Mouse (Mus musculus) midbrain, embryonic 13.5 days (tissue): ENCODE measurements around the gene Gm10663. TPM values are rescaled to one million over a fixed set of nuclear protein-coding genes. Genes with fewer than 3 reads are reported as not detected.

Source experiments
- ATAC-seq: fragments of 200-750 bp; cut with Nextera tagmentation; 2 replicates; pipeline ENCODE4 v1.8.0; 2017; ENCODE audit warnings: mild to moderate bottlenecking, moderate TSS enrichment, moderate library complexity
- H3K27ac ChIP-seq: fragments of 300-500 bp; sonication (generic); 2 replicates; pipeline ENCODE4 v1.5.1; 2015; ENCODE audit warnings: inconsistent platforms, mild to moderate bottlenecking, moderate library complexity
- H3K27me3 ChIP-seq: fragments of 300-500 bp; sonication (generic); 2 replicates; pipeline ENCODE4 v1.6.1; 2015; ENCODE audit warnings: mild to moderate bottlenecking, inconsistent platforms
- H3K36me3 ChIP-seq: fragments of 300-500 bp; sonication (generic); 2 replicates; pipeline ENCODE4 v1.6.1; 2015; ENCODE audit warnings: mild to moderate bottlenecking, inconsistent platforms
- H3K4me1 ChIP-seq: fragments of 300-500 bp; sonication (generic); replicated peaks from 2 replicates; pipeline ENCODE4 v1.6.1; 2015; ENCODE audit warnings: inconsistent platforms
- H3K4me2 ChIP-seq: fragments of 300-500 bp; sonication (generic); replicated peaks from 2 replicates; pipeline ENCODE4 v1.6.1; 2015; ENCODE audit warnings: moderate library complexity, mild to moderate bottlenecking, inconsistent platforms
- H3K4me3 ChIP-seq: fragments of 300-500 bp; sonication (generic); replicated peaks from 2 replicates; pipeline ENCODE4 v1.5.1; 2015; ENCODE audit warnings: mild to moderate bottlenecking, inconsistent platforms
- H3K9ac ChIP-seq: fragments of 300-500 bp; sonication (generic); replicated peaks from 2 replicates; pipeline ENCODE4 v1.6.1; 2015; ENCODE audit warnings: mild to moderate bottlenecking, inconsistent platforms
- H3K9me3 ChIP-seq: fragments of 300-500 bp; sonication (generic); 2 replicates; pipeline ENCODE4 v1.6.1; 2016; ENCODE audit warnings: mild to moderate bottlenecking, inconsistent platforms
- WGBS: fragments of 180-500 bp; shearing (Covaris S2); methylation state at CpG from one replicate; pipeline ENCODE4 v1.1.7; 2015; 5-methylcytosine and 5-hydroxymethylcytosine counted together
- polyA plus RNA-seq: library from polyadenylated mRNA; unstranded; fragments of >200 nt; fragmentation: Nextera tagmentation; extraction: Ambion mirVana; gene quantifications from 2 replicates; pipeline ENCODE4 v1.2.1, GENCODE M21; 2015

Gm10663 gene
- not detected in 2 replicates for polyA plus RNA-seq

- H3K4me2 ChIP-seq, result no peak within 1 kb of the TSS
- no peaks in the 10 kb centered on the region for H3K4me1 ChIP-seq
- H3K27me3 ChIP-seq, result no peaks in the 10 kb centered on the region
- no peaks in the 10 kb centered on the region for H3K36me3 ChIP-seq
- no peak within 1 kb of the TSS for H3K9ac ChIP-seq
- 92% methylated on average over 2 of the region's 2 CpGs for WGBS
- ATAC-seq, result no peak
- no peaks in the 10 kb centered on the region for H3K9me3 ChIP-seq
- no peak within 1 kb of the TSS for H3K27ac ChIP-seq
- no peak within 1 kb of the TSS for H3K4me3 ChIP-seq
Measured at GRCm38 (mm10) chr8:65074733-65075132, at the start of gene Gm10663. Gene Gm10663, plus strand, starts transcription at chr8:65075033.

- no peak overlapping the region for H3K4me2 ChIP-seq
- 73% methylated on average over 12 of the region's 12 CpGs for WGBS
- no peaks in the 10 kb centered on the region for H3K9me3 ChIP-seq
- H3K4me1 ChIP-seq, result no peaks in the 10 kb centered on the region
- no peak overlapping the region for H3K9ac ChIP-seq
- H3K4me3 ChIP-seq, result no peak overlapping the region
- no peak overlapping the region for H3K27ac ChIP-seq
- H3K27me3 ChIP-seq, result no peaks in the 10 kb centered on the region
- ATAC-seq, result no peak
- H3K36me3 ChIP-seq, result no peaks in the 10 kb centered on the region
Measured at GRCm38 (mm10) chr8:65028959-65029686, 45.7 kb upstream of the Gm10663 start.

- 92% methylated on average over 4 of the region's 4 CpGs for WGBS
- ATAC-seq, result no peak
- no peaks in the 10 kb centered on the region for H3K9me3 ChIP-seq
- H3K27me3 ChIP-seq, result no peaks in the 10 kb centered on the region
- no peak overlapping the region for H3K9ac ChIP-seq
- H3K27ac ChIP-seq, result no peak overlapping the region
- H3K4me2 ChIP-seq, result no peak overlapping the region
- no peaks in the 10 kb centered on the region for H3K4me1 ChIP-seq
- no peak overlapping the region for H3K4me3 ChIP-seq
- H3K36me3 ChIP-seq, result no peaks in the 10 kb centered on the region
Measured at GRCm38 (mm10) chr8:65029776-65030175, 45.1 kb upstream of the Gm10663 start.

- H3K4me3 ChIP-seq, result no peak overlapping the region
- no peaks in the 10 kb centered on the region for H3K36me3 ChIP-seq
- no peak overlapping the region for H3K4me2 ChIP-seq
- ATAC-seq, result 0 out of 2 replicates have a peak, but pooled peaks have one; percentile 22
- no peaks in the 10 kb centered on the region for H3K9me3 ChIP-seq
- H3K27me3 ChIP-seq, result no peaks in the 10 kb centered on the region; the same call in 1 of the 2 replicates
- H3K4me1 ChIP-seq, result peaks cover 8% of the 10 kb centered on the region
- no peak overlapping the region for H3K9ac ChIP-seq
- H3K27ac ChIP-seq, result no peak overlapping the region
- WGBS, result 83% methylated on average over 4 of the region's 4 CpGs
Measured at GRCm38 (mm10) chr8:65030735-65031485, 43.9 kb upstream of the Gm10663 start.

GRCm38 (mm10) chr8:65032107-65032506 is 42.7 kb upstream of the Gm10663 start:
- Histone ChIP-seq H3K27ac (no peak overlapping the region), H3K4me3 (no peak overlapping the region), H3K4me1 (peaks cover 13% of the 10 kb centered on the region), H3K9ac (no peak overlapping the region), H3K27me3 (no peaks in the 10 kb centered on the region; the same call in 1 of the 2 replicates), H3K4me2 (no peak overlapping the region), H3K9me3 (no peaks in the 10 kb centered on the region), H3K36me3 (no peaks in the 10 kb centered on the region)
- ATAC-seq, result no peak
- 100% methylated on average over 1 of the region's 1 CpGs for WGBS

GRCm38 (mm10) chr8:65033056-65033455 is 41.8 kb upstream of the Gm10663 start:
- ATAC-seq, result no peak
- no peaks in the 10 kb centered on the region for H3K9me3 ChIP-seq
- H3K4me1 ChIP-seq, result peaks cover 19% of the 10 kb centered on the region
- H3K9ac ChIP-seq, result no peak overlapping the region
- H3K27ac ChIP-seq, result no peak overlapping the region
- 84% methylated on average over 13 of the region's 13 CpGs for whole genome bisulfite sequencing
- H3K27me3 ChIP-seq, result no peaks in the 10 kb centered on the region; the same call in 1 of the 2 replicates
- H3K36me3 ChIP-seq, result no peaks in the 10 kb centered on the region
- no peak overlapping the region for H3K4me2 ChIP-seq
- no peak overlapping the region for H3K4me3 ChIP-seq

- Histone ChIP-seq H3K36me3 (no peaks in the 10 kb centered on the region), H3K27me3 (peaks cover 3% of the 10 kb centered on the region; the same call in 1 of the 2 replicates), H3K4me3 (no peak overlapping the region), H3K27ac (no peak overlapping the region), H3K9me3 (no peaks in the 10 kb centered on the region), H3K9ac (no peak overlapping the region), H3K4me1 (peaks cover 19% of the 10 kb centered on the region), H3K4me2 (no peak overlapping the region)
- 40% methylated on average over 2 of the region's 2 CpGs for WGBS
- no peak for ATAC-seq
Measured at GRCm38 (mm10) chr8:65034136-65034535, 40.7 kb upstream of the Gm10663 start.

GRCm38 (mm10) chr8:65037117-65037533 is 37.7 kb upstream of the Gm10663 start, which contains the start of gene Apela:
Gene Apela, minus strand, starts transcription at chr8:65037336.
- peak; percentile 77 for ATAC-seq
- Histone ChIP-seq H3K27ac (no peak within 1 kb of the TSS), H3K27me3 (peaks cover 3% of the 10 kb centered on the region; the same call in 1 of the 2 replicates), H3K9ac (no peak within 1 kb of the TSS), H3K4me3 (peak within 1 kb of the TSS; percentile 34), H3K9me3 (no peaks in the 10 kb centered on the region), H3K4me2 (peak within 1 kb of the TSS; percentile 57), H3K4me1 (peaks cover 19% of the 10 kb centered on the region), H3K36me3 (no peaks in the 10 kb centered on the region)
- 2% methylated on average over 8 of the region's 8 CpGs for WGBS

GRCm38 (mm10) chr8:65046565-65046964 is 28.3 kb upstream of the Gm10663 start:
- Histone ChIP-seq H3K9me3 (no peaks in the 10 kb centered on the region), H3K4me1 (no peaks in the 10 kb centered on the region; the same call in 1 of the 2 replicates), H3K27ac (no peak overlapping the region), H3K9ac (no peak overlapping the region), H3K36me3 (no peaks in the 10 kb centered on the region), H3K27me3 (no peaks in the 10 kb centered on the region), H3K4me2 (no peak overlapping the region), H3K4me3 (no peak overlapping the region)
- no peak for ATAC-seq
- WGBS, result 30% methylated on average over 5 of the region's 5 CpGs

GRCm38 (mm10) chr8:65047193-65047592 is 27.6 kb upstream of the Gm10663 start:
- no peaks in the 10 kb centered on the region for H3K9me3 ChIP-seq
- no peaks in the 10 kb centered on the region for H3K36me3 ChIP-seq
- H3K4me2 ChIP-seq, result no peak overlapping the region
- ATAC-seq, result no peak
- 90% methylated on average over 4 of the region's 4 CpGs for WGBS
- no peak overlapping the region for H3K9ac ChIP-seq
- H3K4me1 ChIP-seq, result no peaks in the 10 kb centered on the region; the same call in 1 of the 2 replicates
- H3K27me3 ChIP-seq, result no peaks in the 10 kb centered on the region
- H3K4me3 ChIP-seq, result no peak overlapping the region
- H3K27ac ChIP-seq, result no peak overlapping the region

- no peak overlapping the region for H3K27ac ChIP-seq
- H3K36me3 ChIP-seq, result no peaks in the 10 kb centered on the region
- no peaks in the 10 kb centered on the region for H3K27me3 ChIP-seq
- ATAC-seq, result no peak
- H3K9ac ChIP-seq, result no peak overlapping the region
- H3K4me3 ChIP-seq, result no peak overlapping the region
- WGBS, result 84% methylated on average over 4 of the region's 4 CpGs
- H3K4me1 ChIP-seq, result no peaks in the 10 kb centered on the region; the same call in 1 of the 2 replicates
- no peak overlapping the region for H3K4me2 ChIP-seq
- no peaks in the 10 kb centered on the region for H3K9me3 ChIP-seq
Measured at GRCm38 (mm10) chr8:65047801-65048200, 27.0 kb upstream of the Gm10663 start.

- ATAC-seq, result no peak
- no peak overlapping the region for H3K4me2 ChIP-seq
- no peak overlapping the region for H3K9ac ChIP-seq
- no peak overlapping the region for H3K4me3 ChIP-seq
- H3K27ac ChIP-seq, result no peak overlapping the region
- no peaks in the 10 kb centered on the region for H3K4me1 ChIP-seq
- no peaks in the 10 kb centered on the region for H3K36me3 ChIP-seq
- H3K27me3 ChIP-seq, result no peaks in the 10 kb centered on the region
- no peaks in the 10 kb centered on the region for H3K9me3 ChIP-seq
- WGBS, result 96% methylated on average over 3 of the region's 3 CpGs
Measured at GRCm38 (mm10) chr8:65053554-65053953, 21.3 kb upstream of the Gm10663 start.
